ENCODE assay signal across 9 mouse cellular contexts in the genomic region with DNA sequence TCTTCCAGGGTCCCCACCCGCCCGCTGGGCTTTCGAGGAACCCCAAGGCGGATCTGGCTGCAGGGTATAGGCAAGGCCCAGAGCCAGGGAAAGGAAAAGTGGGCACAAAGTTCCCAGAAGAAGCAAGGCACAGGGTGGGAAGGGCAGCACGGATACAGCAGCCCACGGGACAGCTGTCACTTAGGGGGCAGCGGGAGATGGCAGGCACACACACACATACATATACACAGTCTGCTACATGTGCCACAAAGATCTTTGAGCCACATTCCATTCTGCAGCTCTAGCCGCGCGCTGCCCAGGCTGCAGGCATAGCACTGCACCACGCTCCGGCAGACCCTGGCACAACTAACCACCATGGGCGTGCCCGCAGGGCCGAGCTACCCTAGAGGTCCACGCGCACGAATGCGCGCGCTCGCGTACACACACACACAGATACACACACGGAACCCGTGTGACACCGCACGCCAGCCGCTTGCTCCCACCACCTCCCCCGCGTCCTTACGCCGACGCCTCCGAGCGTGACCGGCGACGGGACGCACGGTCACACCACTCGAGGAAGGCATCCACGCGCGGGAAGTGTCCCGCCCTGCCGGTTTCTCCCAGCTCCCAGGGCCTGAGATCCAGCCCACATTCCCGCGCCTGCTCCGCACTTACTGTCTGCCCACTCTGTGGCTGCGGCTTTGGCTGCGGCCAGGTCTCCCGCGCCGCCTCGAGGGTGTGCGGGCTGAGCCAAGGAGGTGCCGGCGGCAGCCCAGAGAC. TPM values are rescaled to one million over a fixed set of nuclear protein-coding genes. Genes with fewer than 3 reads are reported as not detected.
DNase-seq lines count a peak whose midpoint lies in the region; ATAC-seq and TF ChIP-seq lines count a peak whose summit lies in the region.
"Had no signal": no experiment of that assay in that cellular context is flagged by ENCODE, and none has a peak within 500 bp of the region (broad histone marks: within the 10 kb centered on the region; RNA-seq: fewer than 3 reads in every experiment).

No protein-coding gene starts in this region.

- H3K9ac ChIP-seq in forebrain, embryonic 12.5 days: peak overlapping the region; percentile 38
- H3K9ac ChIP-seq in midbrain, embryonic 12.5 days (replicated peaks): peak overlapping the region; percentile 37; the same call in 1 of the 2 replicates
- peak overlapping the region; percentile 58 for H3K9ac ChIP-seq in stomach, postnatal 0 days (ENCODE audit: low read length)

- no peak overlapping the region for H3K27ac ChIP-seq in forebrain, embryonic 12.5 days
- no peak overlapping the region for H3K27ac ChIP-seq in midbrain, embryonic 12.5 days (replicated peaks)
- no peak overlapping the region for H3K27ac ChIP-seq in stomach, postnatal 0 days (replicated peaks)

- WGBS in forebrain, embryonic 12.5 days: 4% methylated on average over 58 of the region's 58 CpGs
- 4% methylated on average over 57 of the region's 58 CpGs for WGBS in midbrain, embryonic 12.5 days
- WGBS in stomach, postnatal 0 days: 7% methylated on average over 55 of the region's 58 CpGs

- H3K4me2 ChIP-seq in forebrain, embryonic 12.5 days: peak overlapping the region; percentile 55
- peak overlapping the region; percentile 53 for H3K4me2 ChIP-seq in midbrain, embryonic 12.5 days (replicated peaks)
- H3K4me2 ChIP-seq in stomach, postnatal 0 days (replicated peaks; ENCODE audit: low read depth): peak overlapping the region; percentile 76

- no peaks in the 10 kb centered on the region for H3K9me3 ChIP-seq in forebrain, embryonic 12.5 days
- no peaks in the 10 kb centered on the region for H3K9me3 ChIP-seq in midbrain, embryonic 12.5 days
- no peaks in the 10 kb centered on the region for H3K9me3 ChIP-seq in stomach, postnatal 0 days (ENCODE audit: control insufficient read depth, low read length)

- peak; percentile 92 for DNase-seq in heart, adult 11 months
- no peak for DNase-seq in heart, adult 8-10 months (ENCODE audit: low spot score)
- DNase-seq in NIH3T3 (ENCODE audit: low read depth): peak; percentile 35
- peak; percentile 58 for DNase-seq in kidney, postnatal 10 days
- DNase-seq in stomach, postnatal 0 days (ENCODE audit: low spot score): peak; percentile 57
- DNase-seq in frontal cortex, postnatal 25 days (ENCODE audit: low spot score in 2 of 2): no peak

- no peak for TF ChIP-seq CTCF in stomach, postnatal 0 days (IDR thresholded peaks at IDR 0.05; ENCODE audit: low read depth)

- no peaks in the 10 kb centered on the region for H3K36me3 ChIP-seq in forebrain, embryonic 12.5 days (replicated peaks)
- no peaks in the 10 kb centered on the region for H3K36me3 ChIP-seq in midbrain, embryonic 12.5 days
- no peaks in the 10 kb centered on the region for H3K36me3 ChIP-seq in stomach, postnatal 0 days (ENCODE audit: control insufficient read depth, insufficient read depth, low read length)

- no peak for TF ChIP-seq EP300 in stomach, postnatal 0 days (optimal IDR thresholded peaks at IDR 0.05)

- peaks cover 11% of the 10 kb centered on the region for H3K4me1 ChIP-seq in forebrain, embryonic 12.5 days
- H3K4me1 ChIP-seq in midbrain, embryonic 12.5 days: peaks cover 12% of the 10 kb centered on the region
- no peaks in the 10 kb centered on the region for H3K4me1 ChIP-seq in stomach, postnatal 0 days (replicated peaks; ENCODE audit: control insufficient read depth, insufficient read depth)

- H3K4me3 ChIP-seq in forebrain, embryonic 12.5 days (replicated peaks): peak overlapping the region; percentile 38
- H3K4me3 ChIP-seq in midbrain, embryonic 12.5 days: peak overlapping the region; percentile 38
- H3K4me3 ChIP-seq in stomach, postnatal 0 days (ENCODE audit: low read depth, low read length): peak overlapping the region; percentile 44

- peak; percentile 28; the same call in 1 of the 2 replicates for ATAC-seq in forebrain, embryonic 12.5 days (ENCODE audit: low FRiP score)
- 0 out of 2 replicates have a peak, but pooled peaks have one; percentile 16 for ATAC-seq in midbrain, embryonic 12.5 days (ENCODE audit: low FRiP score, low read depth)
- ATAC-seq in stomach, postnatal 0 days (ENCODE audit: low FRiP score, low TSS enrichment): peak; percentile 62

- peaks cover 76% of the 10 kb centered on the region for H3K27me3 ChIP-seq in forebrain, embryonic 12.5 days
- peaks cover 83% of the 10 kb centered on the region for H3K27me3 ChIP-seq in midbrain, embryonic 12.5 days
- H3K27me3 ChIP-seq in stomach, postnatal 0 days (ENCODE audit: control insufficient read depth, insufficient read depth, low read length): peaks cover 10% of the 10 kb centered on the region

RNA-seq across cellular contexts. Expression of a gene that starts 0.7 kb away (rescaled TPM):
- total RNA-seq in heart, adult 8-10 months (2022): not detected
- polyA plus RNA-seq in forebrain, embryonic 12.5 days (2016; fragmentation: Nextera tagmentation; extraction: Ambion mirVana): 0.21 TPM in 1 of 2 replicates, not detected in the other
- polyA plus RNA-seq in midbrain, embryonic 12.5 days (2016; fragmentation: Nextera tagmentation; extraction: Ambion mirVana): 0.19 and 0.52 TPM in 2 replicates
- polyA plus RNA-seq in stomach, postnatal 0 days (2015; fragmentation: Nextera tagmentation; extraction: Ambion mirVana): 0.75 and 0.98 TPM in 2 replicates
- polyA plus RNA-seq: large intestine, adult 2 months had no signal

RNA-seq across cellular contexts. Expression of a gene that starts 8.0 kb away (rescaled TPM):
- total RNA-seq in heart, adult 8-10 months (2022): 10 to 100 TPM; 19.5 to 23.8 (median 21.3) TPM
- polyA plus RNA-seq in forebrain, embryonic 12.5 days (2016; fragmentation: Nextera tagmentation; extraction: Ambion mirVana): 62.4 and 65.3 TPM in 2 replicates
- 67.6 and 69.0 TPM in 2 replicates for polyA plus RNA-seq in midbrain, embryonic 12.5 days (2016; fragmentation: Nextera tagmentation; extraction: Ambion mirVana)
- 79.0 and 82.8 TPM in 2 replicates for polyA plus RNA-seq in stomach, postnatal 0 days (2015; fragmentation: Nextera tagmentation; extraction: Ambion mirVana)

RNA-seq across cellular contexts. Expression of a gene that starts 8.4 kb away (rescaled TPM):
- not detected for total RNA-seq in heart, adult 8-10 months (2022)
- 0.27 TPM in 1 of 2 replicates, not detected in the other for polyA plus RNA-seq in forebrain, embryonic 12.5 days (2016; fragmentation: Nextera tagmentation; extraction: Ambion mirVana)
- 0.68 and 0.97 TPM in 2 replicates for polyA plus RNA-seq in midbrain, embryonic 12.5 days (2016; fragmentation: Nextera tagmentation; extraction: Ambion mirVana)
- polyA plus RNA-seq in stomach, postnatal 0 days (2015; fragmentation: Nextera tagmentation; extraction: Ambion mirVana): 3.7 and 4.5 TPM in 2 replicates

RNA-seq across cellular contexts. Expression of a gene that starts 8.7 kb away (rescaled TPM):
- 10 to 100 TPM; 33.4 to 37.4 (median 35.7) TPM for total RNA-seq in heart, adult 8-10 months (2022)
- polyA plus RNA-seq in forebrain, embryonic 12.5 days (2016; fragmentation: Nextera tagmentation; extraction: Ambion mirVana): 30.9 and 33.1 TPM in 2 replicates
- 37.7 and 38.3 TPM in 2 replicates for polyA plus RNA-seq in midbrain, embryonic 12.5 days (2016; fragmentation: Nextera tagmentation; extraction: Ambion mirVana)
- 24.7 and 28.7 TPM in 2 replicates for polyA plus RNA-seq in stomach, postnatal 0 days (2015; fragmentation: Nextera tagmentation; extraction: Ambion mirVana)

RNA-seq across cellular contexts. Expression of a gene that starts 12.0 kb away (rescaled TPM):
- total RNA-seq in heart, adult 8-10 months (2022): 100 to 1,000 TPM; 153 to 180 (median 168) TPM
- 11.4 and 13.0 TPM in 2 replicates for polyA plus RNA-seq in forebrain, embryonic 12.5 days (2016; fragmentation: Nextera tagmentation; extraction: Ambion mirVana)
- 13.9 and 14.3 TPM in 2 replicates for polyA plus RNA-seq in midbrain, embryonic 12.5 days (2016; fragmentation: Nextera tagmentation; extraction: Ambion mirVana)
- 20.4 and 20.8 TPM in 2 replicates for polyA plus RNA-seq in stomach, postnatal 0 days (2015; fragmentation: Nextera tagmentation; extraction: Ambion mirVana)

Comparison
In these comparisons a context has a peak if more than half of its experiments do, and no peak if none do; other contexts are left out.
1. DNase-seq: peak in heart, adult 11 months (single experiment), NIH3T3 (single experiment), kidney, postnatal 10 days (single experiment) and stomach, postnatal 0 days (single experiment); none in heart, adult 8-10 months (single experiment) and frontal cortex, postnatal 25 days (0 of 2).
2. Peak in every context shown above with its lines, with median percentiles within 50 percentile points of each other: ATAC-seq, H3K4me2 ChIP-seq, H3K4me3 ChIP-seq and H3K9ac ChIP-seq.